Mouse (Mus musculus) stomach, postnatal 0 days (tissue): ENCODE data around the gene Sgcg. TPM values are rescaled to one million over a fixed set of nuclear protein-coding genes. Genes with fewer than 3 reads are reported as not detected.

Experiments
- ATAC-seq: fragments of 200-750 bp; cut with Nextera tagmentation; 2 replicates; pipeline ENCODE4 v1.8.0; 2017; ENCODE audit not compliant: low FRiP score, low TSS enrichment
- DNase-seq: peaks from one replicate; pipeline ENCODE4 v3.0.0-alpha.2; 2016; ENCODE audit warnings: low spot score
- H3K27ac ChIP-seq: fragments of 300-500 bp; sonication (generic); replicated peaks from 2 replicates; pipeline ENCODE4 v1.5.1; 2014; ENCODE audit warnings: mild to moderate bottlenecking, control low read depth
- H3K27me3 ChIP-seq: fragments of 300-500 bp; sonication (generic); 2 replicates; pipeline ENCODE4 v1.6.1; 2014; ENCODE audit warnings: low read length; ENCODE audit not compliant: control insufficient read depth, insufficient read depth
- H3K36me3 ChIP-seq: fragments of 300-500 bp; sonication (generic); 2 replicates; pipeline ENCODE4 v1.6.1; 2014; ENCODE audit warnings: low read length, mixed read lengths; ENCODE audit not compliant: control insufficient read depth, insufficient read depth
- H3K4me1 ChIP-seq: fragments of 300-500 bp; sonication (generic); replicated peaks from 2 replicates; pipeline ENCODE4 v1.6.1; 2014; ENCODE audit warnings: antibody characterized with exemption; ENCODE audit not compliant: control insufficient read depth, insufficient read depth
- H3K4me2 ChIP-seq: fragments of 300-500 bp; sonication (generic); replicated peaks from 2 replicates; pipeline ENCODE4 v1.6.1; 2014; ENCODE audit warnings: low read depth, mild to moderate bottlenecking, control low read depth, moderate library complexity
- H3K4me3 ChIP-seq: fragments of 300-500 bp; sonication (generic); 2 replicates; pipeline ENCODE4 v1.5.1; 2014; ENCODE audit warnings: low read depth, low read length, control low read depth
- H3K9ac ChIP-seq: fragments of 300-500 bp; sonication (generic); 2 replicates; pipeline ENCODE4 v1.6.1; 2014; ENCODE audit warnings: mild to moderate bottlenecking, low read length, control low read depth, mixed read lengths
- H3K9me3 ChIP-seq: fragments of 300-500 bp; sonication (generic); 2 replicates; pipeline ENCODE4 v1.6.1; 2016; ENCODE audit warnings: low read length; ENCODE audit not compliant: control insufficient read depth
- CTCF ChIP-seq: IDR thresholded peaks from 2 replicates; pipeline ENCODE4 v1.5.1; 2016; ENCODE audit warnings: antibody characterized with exemption, low read depth, mild to moderate bottlenecking, moderate library complexity
- EP300 ChIP-seq: optimal IDR thresholded peaks from 2 replicates; pipeline ENCODE3; 2016; ENCODE audit warnings: antibody characterized with exemption
- WGBS: fragments of 180-500 bp; shearing (Covaris S2); extraction: QIAGEN DNeasy Blood & Tissue Kit; methylation state at CpG from one replicate; pipeline ENCODE4 v1.1.7; 2014; 5-methylcytosine and 5-hydroxymethylcytosine counted together
- polyA plus RNA-seq: library from polyadenylated mRNA; unstranded; fragments of >200 nt; fragmentation: Nextera tagmentation; extraction: Ambion mirVana; gene quantifications from 2 replicates; pipeline ENCODE4 v1.2.1, GENCODE M21; 2015

Sgcg gene
- polyA plus RNA-seq, 1 experiment from 2014 or later, result 2.9 TPM

DNA sequence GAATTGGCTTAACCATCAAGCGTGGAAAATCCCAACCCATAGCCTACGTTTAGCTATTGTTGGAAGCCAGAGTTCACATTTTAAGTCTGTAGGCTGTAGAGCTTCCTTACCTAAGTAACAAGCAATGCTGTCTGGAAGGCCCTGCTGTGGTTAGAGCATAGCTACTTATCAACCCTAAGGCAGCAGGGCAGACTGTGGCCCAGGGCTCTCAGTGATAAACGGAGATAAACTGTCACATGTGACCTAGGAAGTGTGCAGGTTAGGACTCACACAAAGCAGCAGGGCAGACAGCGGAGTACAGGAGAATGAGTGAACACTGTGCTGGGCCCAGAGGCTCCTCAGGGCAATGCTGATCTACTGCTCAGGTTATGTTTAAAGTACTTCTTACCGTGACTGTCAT is 28.5 kb downstream of the Sgcg start:
- DNase-seq (no peak), ATAC-seq (no peak)

DNA sequence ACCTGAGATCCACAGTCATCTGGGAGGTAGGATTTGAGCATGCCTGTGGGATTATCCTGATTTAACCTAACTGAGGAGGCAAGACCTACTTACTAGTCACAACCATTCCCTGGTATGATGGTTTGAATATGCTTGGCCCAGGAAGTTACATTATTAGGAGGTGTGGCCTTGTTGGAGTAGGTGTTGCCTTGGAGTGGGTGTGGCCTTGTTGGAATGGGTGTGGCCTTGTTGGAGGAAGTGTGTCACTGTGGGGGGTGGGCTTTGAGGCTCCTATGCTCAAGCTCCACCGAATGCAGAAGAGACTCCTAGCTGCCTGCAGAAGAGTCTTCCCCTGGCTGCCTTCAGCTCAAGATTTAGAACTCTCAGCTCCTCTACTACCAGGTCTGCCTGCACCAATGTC is 32.1 kb downstream of the Sgcg start:
- H3K4me2 ChIP-seq, result no peak overlapping the region
- TF ChIP-seq CTCF, result no peak
- no peak for TF ChIP-seq EP300
- H3K9ac ChIP-seq, result no peak overlapping the region
- H3K36me3 ChIP-seq, result no peaks in the 10 kb centered on the region
- H3K4me1 ChIP-seq, result no peaks in the 10 kb centered on the region
- no peak for ATAC-seq
- no peak overlapping the region for H3K4me3 ChIP-seq
- no peak for DNase-seq
- no peak overlapping the region for H3K27ac ChIP-seq
- no peaks in the 10 kb centered on the region for H3K9me3 ChIP-seq
- H3K27me3 ChIP-seq, result no peaks in the 10 kb centered on the region
- WGBS, result 75% methylated on average over 1 of the region's 1 CpGs

More for the DNA sequence above, 28.5 kb downstream of the Sgcg start:
- no peaks in the 10 kb centered on the region for H3K9me3 ChIP-seq
- no peak overlapping the region for H3K27ac ChIP-seq
- WGBS, result 75% methylated on average over 5 of the region's 5 CpGs
- no peak overlapping the region for H3K9ac ChIP-seq
- H3K4me1 ChIP-seq, result no peaks in the 10 kb centered on the region
- no peak overlapping the region for H3K4me2 ChIP-seq
- no peak overlapping the region for H3K4me3 ChIP-seq
- no peaks in the 10 kb centered on the region for H3K36me3 ChIP-seq
- no peaks in the 10 kb centered on the region for H3K27me3 ChIP-seq
- TF ChIP-seq CTCF (no peak), EP300 (no peak)

GRCm38 (mm10) chr14:61224387-61225077 is 33.8 kb downstream of the Sgcg start:
- Histone ChIP-seq H3K4me3 (no peak overlapping the region), H3K9ac (no peak overlapping the region), H3K9me3 (no peaks in the 10 kb centered on the region), H3K4me1 (no peaks in the 10 kb centered on the region), H3K4me2 (no peak overlapping the region), H3K36me3 (no peaks in the 10 kb centered on the region), H3K27ac (no peak overlapping the region), H3K27me3 (no peaks in the 10 kb centered on the region)
- ATAC-seq, result no peak
- 52% methylated on average over 5 of the region's 5 CpGs for WGBS
- TF ChIP-seq CTCF (no peak), EP300 (no peak)
- DNase-seq, result no peak

GRCm38 (mm10) chr14:61223740-61224139 is 34.5 kb downstream of the Sgcg start:
- Histone ChIP-seq H3K4me2 (no peak overlapping the region), H3K9me3 (no peaks in the 10 kb centered on the region), H3K4me1 (no peaks in the 10 kb centered on the region), H3K9ac (no peak overlapping the region), H3K36me3 (no peaks in the 10 kb centered on the region), H3K27me3 (no peaks in the 10 kb centered on the region), H3K27ac (no peak overlapping the region), H3K4me3 (no peak overlapping the region)
- DNase-seq (no peak), ATAC-seq (no peak)
- no peak for TF ChIP-seq CTCF
- 60% methylated on average over 4 of the region's 4 CpGs for WGBS

- no peaks in the 10 kb centered on the region for H3K36me3 ChIP-seq
- H3K9ac ChIP-seq, result no peak overlapping the region
- no peak overlapping the region for H3K4me2 ChIP-seq
- no peaks in the 10 kb centered on the region for H3K27me3 ChIP-seq
- TF ChIP-seq EP300, result no peak
- no peak for TF ChIP-seq CTCF
- DNase-seq (no peak), ATAC-seq (no peak)
- no peaks in the 10 kb centered on the region for H3K4me1 ChIP-seq
- H3K4me3 ChIP-seq, result no peak overlapping the region
- H3K27ac ChIP-seq, result no peak overlapping the region
- WGBS, result 39% methylated on average over 6 of the region's 6 CpGs
- no peaks in the 10 kb centered on the region for H3K9me3 ChIP-seq
Observed at GRCm38 (mm10) chr14:61222506-61222905, 35.8 kb downstream of the Sgcg start.

GRCm38 (mm10) chr14:61221166-61221565 is 37.1 kb downstream of the Sgcg start:
- no peak for DNase-seq
- ATAC-seq, result no peak
- Histone ChIP-seq H3K9me3 (no peaks in the 10 kb centered on the region), H3K9ac (no peak overlapping the region), H3K4me1 (no peaks in the 10 kb centered on the region), H3K27me3 (no peaks in the 10 kb centered on the region), H3K4me2 (no peak overlapping the region), H3K36me3 (no peaks in the 10 kb centered on the region), H3K4me3 (no peak overlapping the region), H3K27ac (no peak overlapping the region)
- TF ChIP-seq EP300, result no peak
- no peak for TF ChIP-seq CTCF
- WGBS, result 78% methylated on average over 5 of the region's 5 CpGs
